Mouse (Mus musculus) MEL (cell line): ENCODE data around the gene Gm20605. TPM values are rescaled to one million over a fixed set of nuclear protein-coding genes. Genes with fewer than 3 reads are reported as not detected.

ENCODE experiments used
- DNase-seq: peaks from one replicate; pipeline ENCODE4 v3.0.0; 2011; ENCODE audit warnings: low read depth, low spot score
- H3K27ac ChIP-seq: 2 replicates; pipeline ENCODE4 v1.5.1; 2012; ENCODE audit warnings: low read depth, mild to moderate bottlenecking, control low read depth, low read length, moderate library complexity; ENCODE audit not compliant: control insufficient read depth
- H3K27me3 ChIP-seq, 2 experiments: fragments of 150-350 bp in 1 of 2; sonication (generic) in 1 of 2; 2 replicates each; pipeline ENCODE4 v1.6.1; 2012; ENCODE audit warnings: low read length in 2 of 2, mild to moderate bottlenecking in 2 of 2, improper control_type of control experiment in 1 of 2, moderate library complexity in 1 of 2; ENCODE audit not compliant: insufficient read depth in 2 of 2, control insufficient read depth in 1 of 2
- H3K36me3 ChIP-seq, 2 experiments: 2 replicates each; pipeline ENCODE4 v1.6.1; 2012 to 2014; ENCODE audit warnings: low read length in 2 of 2, improper control_type of control experiment in 1 of 2, inconsistent platforms in 1 of 2, mild to moderate bottlenecking in 1 of 2; ENCODE audit not compliant: insufficient read depth in 2 of 2, control insufficient read depth in 1 of 2
- H3K4me1 ChIP-seq, 2 experiments: fragments of 150-350 bp in 1 of 2; sonication (generic) in 1 of 2; 2 replicates each; pipeline ENCODE4 v1.6.1; 2012; ENCODE audit warnings: low read length in 2 of 2, improper control_type of control experiment in 1 of 2, mild to moderate bottlenecking in 1 of 2; ENCODE audit not compliant: insufficient read depth in 2 of 2, control insufficient read depth in 1 of 2
- H3K4me3 ChIP-seq, 2 experiments: fragments of 150-350 bp in 1 of 2; sonication (generic) in 1 of 2; 2 replicates each; pipeline ENCODE4 v1.5.1; 2012; ENCODE audit warnings: low read depth in 2 of 2, low read length in 2 of 2, mild to moderate bottlenecking in 2 of 2, moderate library complexity in 2 of 2, control low read depth in 1 of 2, improper control_type of control experiment in 1 of 2; ENCODE audit not compliant: control insufficient read depth in 1 of 2, insufficient read depth in 1 of 2
- H3K79me2 ChIP-seq: 2 replicates; pipeline ENCODE4 v1.6.1; 2012; ENCODE audit warnings: mild to moderate bottlenecking, low read length, moderate library complexity; ENCODE audit not compliant: control insufficient read depth, poor library complexity, insufficient read depth
- H3K9ac ChIP-seq: 2 replicates; pipeline ENCODE4 v1.6.1; 2012; ENCODE audit warnings: low read depth, mild to moderate bottlenecking, control low read depth, low read length, moderate library complexity; ENCODE audit not compliant: control insufficient read depth, poor library complexity, severe bottlenecking
- H3K9me3 ChIP-seq: fragments of 150-350 bp; sonication (generic); replicated peaks from 2 replicates; pipeline ENCODE4 v1.6.1; 2012; ENCODE audit warnings: mild to moderate bottlenecking, low read length, improper control_type of control experiment, moderate library complexity; ENCODE audit not compliant: insufficient read depth
- CTCF ChIP-seq, 3 experiments: IDR thresholded peaks in 2 of 3; conservative IDR thresholded peaks in 1 of 3; 2 replicates each; pipeline ENCODE4 v1.5.1; 2011 to 2012; ENCODE audit warnings: low read length in 3 of 3, low read depth in 2 of 3, mild to moderate bottlenecking in 2 of 3, improper control_type of control experiment in 1 of 3, inconsistent platforms in 1 of 3, mixed read lengths in 1 of 3, moderate library complexity in 1 of 3; ENCODE audit not compliant: control insufficient read depth in 1 of 3, insufficient read depth in 1 of 3, poor library complexity in 1 of 3, severe bottlenecking in 1 of 3
- E2F4 ChIP-seq: IDR thresholded peaks from 2 replicates; pipeline ENCODE4 v1.6.1; 2011; ENCODE audit warnings: low read depth, low read length, improper control_type of control experiment, borderline replicate concordance
- ETS1 ChIP-seq: IDR thresholded peaks from 2 replicates; pipeline ENCODE4 v1.6.1; 2012; ENCODE audit warnings: low read depth, mild to moderate bottlenecking, inconsistent platforms, low read length, improper control_type of control experiment, moderate library complexity
- MAX ChIP-seq: IDR thresholded peaks from 2 replicates; pipeline ENCODE4 v1.6.1; 2011; ENCODE audit warnings: low read length, improper control_type of control experiment
- MEF2A ChIP-seq: IDR thresholded peaks from 2 replicates; pipeline ENCODE4 v1.6.1; 2014; ENCODE audit warnings: low read depth, mild to moderate bottlenecking, inconsistent platforms, low read length, improper control_type of control experiment; ENCODE audit not compliant: poor library complexity, insufficient replicate concordance, severe bottlenecking; ENCODE audit errors: extremely low read depth
- MYB ChIP-seq: IDR thresholded peaks from 2 replicates; pipeline ENCODE4 v1.6.1; 2011; ENCODE audit warnings: mild to moderate bottlenecking, low read depth, low read length, improper control_type of control experiment
- NELFE ChIP-seq: IDR thresholded peaks from 2 replicates; pipeline ENCODE4 v1.6.1; 2011; ENCODE audit warnings: low read depth, low read length, improper control_type of control experiment
- POLR2A ChIP-seq, 2 experiments: IDR thresholded peaks; 2 replicates each; pipeline ENCODE4 v1.6.1; 2011 to 2012; ENCODE audit warnings: low read length in 2 of 2, mild to moderate bottlenecking in 2 of 2, control low read depth in 1 of 2, improper control_type of control experiment in 1 of 2, low read depth in 1 of 2, moderate library complexity in 1 of 2; ENCODE audit not compliant: control insufficient read depth in 1 of 2, insufficient read depth in 1 of 2, poor library complexity in 1 of 2
- POLR2AphosphoS5 ChIP-seq: IDR thresholded peaks from 2 replicates; pipeline ENCODE4 v1.6.1; 2012; ENCODE audit warnings: low read depth, borderline replicate concordance, mild to moderate bottlenecking, inconsistent platforms, low read length, moderate library complexity, mixed read lengths
- SMC3 ChIP-seq: IDR thresholded peaks from 2 replicates; pipeline ENCODE4 v1.6.1; 2011; ENCODE audit warnings: low read depth, low read length, improper control_type of control experiment
- ZC3H11A ChIP-seq: IDR thresholded peaks from 2 replicates; pipeline ENCODE4 v1.6.1; 2012; ENCODE audit warnings: low read depth, mild to moderate bottlenecking, inconsistent platforms, low read length, improper control_type of control experiment
- polyA plus RNA-seq, 2 experiments: library from polyadenylated mRNA; stranded (reverse) in 1 of 2; unstranded in 1 of 2; fragments of >175 nt in 1 of 2; fragments of >200 nt in 1 of 2; gene quantifications; 2 replicates each; pipeline versions ENCODE4 v1.2.1 to v1.2.4; 2012; ENCODE audit warnings: low replicate concordance in 2 of 2, low read depth in 1 of 2; ENCODE audit not compliant: insufficient read length in 2 of 2, insufficient read depth in 1 of 2, missing spikeins in 1 of 2
- total RNA-seq: library from RNA; depleted of rRNA; stranded (reverse); fragments of 300-350 nt; gene quantifications from 2 replicates; pipeline ENCODE4 v1.2.3, GENCODE M21; 2012

Gene Gm20605
- total and polyA plus RNA-seq, 3 experiments: 2.5 to 12.7 TPM; not detected in 1

DNA sequence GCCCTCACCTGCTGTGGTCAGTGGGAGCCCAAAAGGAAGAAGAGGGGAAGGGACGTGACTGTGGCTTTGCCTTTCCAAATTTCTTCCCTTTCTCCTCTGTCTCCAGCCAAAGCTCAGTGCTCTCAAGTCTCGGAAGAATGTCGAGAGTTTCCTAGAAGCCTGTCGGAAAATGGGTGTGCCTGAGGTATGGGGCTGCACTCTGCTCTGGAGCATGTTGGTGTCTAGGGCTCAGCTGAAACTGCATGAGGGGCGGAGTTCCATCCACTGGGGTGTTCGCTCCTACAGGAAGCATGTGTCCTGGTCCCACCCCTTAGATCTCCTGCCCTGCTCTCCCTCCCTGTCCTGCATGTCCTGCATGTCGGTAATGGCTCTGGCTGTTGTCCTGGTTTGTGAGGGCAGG is 10.5 kb downstream of the Gm20605 start:
- Histone ChIP-seq H3K27me3 (no peaks in the 10 kb centered on the region), H3K4me1 (no peaks in the 10 kb centered on the region), H3K36me3 (peaks cover 0 to 2% of the 10 kb centered on the region in 2 experiments; a peak in 1 of 4 replicates), H3K4me3 (no peak overlapping the region), H3K79me2 (no peaks in the 10 kb centered on the region)
- TF ChIP-seq ETS1: no peak
- TF ChIP-seq NELFE: no peak
- no peak for TF ChIP-seq E2F4
- no peak for TF ChIP-seq MYB
- no peak for TF ChIP-seq MAX
- TF ChIP-seq ZC3H11A: no peak
- TF ChIP-seq, all 39 proteins: peak for 0
- DNase-seq: no peak
- Histone ChIP-seq H3K27ac (no peak overlapping the region), H3K9ac (no peak overlapping the region), H3K9me3 (no peaks in the 10 kb centered on the region)

DNA sequence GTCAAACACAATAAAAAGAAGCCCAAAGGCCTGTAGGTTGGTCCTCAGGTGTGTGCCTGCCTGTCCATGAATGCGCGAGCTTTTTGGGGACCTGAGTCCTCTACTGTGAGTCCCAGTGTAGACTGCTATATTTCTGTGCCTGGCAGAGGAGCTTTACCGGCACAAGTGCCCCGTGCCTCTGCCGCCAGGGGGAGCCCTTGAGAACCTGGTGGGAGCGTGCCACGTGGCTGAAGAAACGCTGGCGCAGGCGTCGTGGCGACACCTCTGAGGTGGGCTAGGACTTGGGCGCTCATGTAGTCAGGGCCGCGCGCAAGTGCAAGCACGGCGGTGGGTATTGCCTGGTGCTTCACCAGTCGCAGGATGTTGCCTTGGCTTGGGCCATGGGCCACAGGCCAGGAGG is 12.1 kb downstream of the Gm20605 start, which contains the start of gene Sap25:
TSS of gene Sap25 (plus strand) at position 281 of the 400 bp plus-strand sequence.
- no peaks in the 10 kb centered on the region for H3K79me2 ChIP-seq
- H3K36me3 ChIP-seq: peaks cover 0 to 2% of the 10 kb centered on the region in 2 experiments; a peak in 1 of 4 replicates
- TF ChIP-seq SMC3 (peak; percentile 38), MEF2A (no peak), CTCF (IDR thresholded peaks at IDR 0.05 in 2 of 3, conservative IDR thresholded peaks at IDR 0.05 in 1 of 3; ENCODE audit: control insufficient read depth in 1 of 3, insufficient read depth in 1 of 3, low read depth in 2 of 3, low read length in 3 of 3, poor library complexity in 1 of 3, severe bottlenecking in 1 of 3) (peak; percentile 18 to 62 (median 43); a peak in 5 of 6 replicates)
- TF ChIP-seq, all 39 proteins: peak for 2
- H3K9me3 ChIP-seq: no peaks in the 10 kb centered on the region
- H3K4me1 ChIP-seq: no peaks in the 10 kb centered on the region
- no peak within 1 kb of the TSS for H3K9ac ChIP-seq
- H3K4me3 ChIP-seq: no peak within 1 kb of the TSS
- no peak for DNase-seq
- no peak within 1 kb of the TSS for H3K27ac ChIP-seq
- no peaks in the 10 kb centered on the region for H3K27me3 ChIP-seq

DNA sequence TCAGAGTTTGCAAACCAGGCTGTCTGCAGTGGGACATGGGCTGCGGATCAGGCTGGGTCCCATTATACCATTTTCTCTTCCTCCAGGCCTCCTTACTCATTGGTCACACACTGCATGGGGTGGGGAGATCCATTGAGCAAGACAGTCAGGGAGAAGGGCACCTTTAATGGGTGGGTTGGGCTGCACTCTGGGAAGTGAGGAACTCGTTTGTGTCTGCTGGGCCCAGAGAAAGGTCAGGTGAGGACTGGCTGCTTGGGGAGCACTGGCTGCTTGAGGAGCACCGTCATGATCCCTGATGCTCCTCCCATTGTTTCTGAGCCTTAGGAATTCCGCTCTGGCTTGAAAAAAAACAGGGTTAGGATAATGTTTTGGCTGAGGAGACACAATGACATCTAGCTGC is 13.9 kb downstream of the Gm20605 start:
- H3K27ac ChIP-seq: no peak overlapping the region
- TF ChIP-seq POLR2A (IDR thresholded peaks at IDR 0.05; ENCODE audit: control insufficient read depth in 1 of 2, insufficient read depth in 1 of 2, low read depth in 1 of 2, low read length in 2 of 2, poor library complexity in 1 of 2) (0 out of 4 replicates have a peak, but pooled peaks of 1 of the 2 experiments have one; percentile 11), POLR2AphosphoS5 (no peak)
- TF ChIP-seq, all 39 proteins: peak for 1
- DNase-seq: no peak
- Histone ChIP-seq H3K27me3 (no peaks in the 10 kb centered on the region), H3K9ac (no peak overlapping the region), H3K79me2 (no peaks in the 10 kb centered on the region), H3K9me3 (no peaks in the 10 kb centered on the region), H3K4me1 (peaks cover 0 to 6% of the 10 kb centered on the region in 2 experiments; a peak in 2 of 4 replicates), H3K4me3 (no peak overlapping the region), H3K36me3 (peaks cover 2 to 5% of the 10 kb centered on the region in 2 experiments; a peak in 3 of 4 replicates)
